Mouse (Mus musculus) G1E (cell line): ENCODE data around the gene Ccdc186. TPM values are rescaled to one million over a fixed set of nuclear protein-coding genes. Genes with fewer than 3 reads are reported as not detected.

Experiments used
- ATAC-seq: 2 replicates; pipeline ENCODE4 v1.8.0; 2016; ENCODE audit warnings: mild to moderate bottlenecking; ENCODE audit not compliant: insufficient number of reproducible peaks, poor library complexity, low FRiP score, severe bottlenecking; ENCODE audit errors: extremely low read depth
- DNase-seq: peaks from one replicate; pipeline ENCODE4 v3.0.0; 2012; ENCODE audit warnings: low spot score
- H3K27me3 ChIP-seq: 2 replicates; pipeline ENCODE4 v1.6.1; 2012; ENCODE audit warnings: mild to moderate bottlenecking, low read length, inconsistent platforms; ENCODE audit not compliant: insufficient read depth
- H3K36me3 ChIP-seq: replicated peaks from 2 replicates; pipeline ENCODE3; 2012; ENCODE audit warnings: mild to moderate bottlenecking, inconsistent platforms
- H3K4me1 ChIP-seq: 2 replicates; pipeline ENCODE4 v1.6.1; 2012; ENCODE audit warnings: low read depth, low read length, inconsistent platforms, mixed read lengths; ENCODE audit not compliant: insufficient read depth
- H3K4me3 ChIP-seq: 2 replicates; pipeline ENCODE4 v1.5.1; 2012; ENCODE audit warnings: low read depth, mild to moderate bottlenecking, inconsistent platforms, low read length, moderate library complexity, mixed read lengths
- H3K9me3 ChIP-seq: replicated peaks from 2 replicates; pipeline ENCODE4 v1.6.1; 2012; ENCODE audit warnings: inconsistent platforms
- CTCF ChIP-seq: IDR thresholded peaks from 2 replicates; pipeline ENCODE4 v1.5.1; 2012; ENCODE audit warnings: low read depth, low read length, inconsistent platforms, mixed read lengths
- GATA1 ChIP-seq: IDR thresholded peaks from 2 replicates; pipeline ENCODE4 v1.6.1; 2012; ENCODE audit warnings: borderline replicate concordance, low read length, inconsistent platforms, mixed read lengths
- GATA2 ChIP-seq: IDR thresholded peaks from 2 replicates; pipeline ENCODE4 v1.6.1; 2012; ENCODE audit warnings: low read depth, low read length, inconsistent platforms, borderline replicate concordance
- POLR2AphosphoS5 ChIP-seq: IDR thresholded peaks from 2 replicates; pipeline ENCODE4 v1.6.1; 2012; ENCODE audit warnings: low read depth, low read length, inconsistent platforms; ENCODE audit not compliant: insufficient replicate concordance
- TAL1 ChIP-seq: conservative IDR thresholded peaks from 2 replicates; pipeline ENCODE4 v1.6.1; 2012; ENCODE audit warnings: low read depth, low read length, inconsistent platforms, mixed read lengths
- polyA plus RNA-seq: library from polyadenylated mRNA; stranded (reverse); fragments of >175 nt; gene quantifications from 2 replicates; pipeline ENCODE4 v1.2.3, GENCODE M21; 2012
- total RNA-seq, 2 experiments: library from RNA; stranded (forward) in 1 of 2; stranded (reverse) in 1 of 2; fragments of 200-1000 nt in 1 of 2; fragments of >200 nt in 1 of 2; fragmentation: Nextera tagmentation in 1 of 2; gene quantifications; 2 replicates each; pipeline ENCODE4 v1.2.3; 2014 to 2017

Gene Ccdc186
- total RNA-seq (2014; fragmentation: Nextera tagmentation) = 86.8 and 118 TPM in 2 replicates
- 275 and 319 TPM in 2 replicates for total RNA-seq (2017)
- 2.7 and 3.0 TPM in 2 replicates for polyA plus RNA-seq

GRCm38 (mm10) chr19:56821798-56822447 is at the start of gene Ccdc186:
Gene Ccdc186, minus strand, starts transcription at chr19:56822190.
- TF ChIP-seq GATA1 (no peak), TAL1 (no peak), CTCF (no peak), GATA2 (no peak), POLR2AphosphoS5 (no peak)
- H3K4me1 ChIP-seq = peaks cover 30% of the 10 kb centered on the region

GRCm38 (mm10) chr19:56867701-56868100 is 45.7 kb upstream of the Ccdc186 start:
- peaks cover 44% of the 10 kb centered on the region for H3K27me3 ChIP-seq

More at GRCm38 (mm10) chr19:56821798-56822447, at the start of gene Ccdc186:
- H3K9me3 ChIP-seq = peaks cover 2% of the 10 kb centered on the region; the same call in 1 of the 2 replicates
- DNase-seq = peak; percentile 89
- ATAC-seq = peak; percentile 97
- peaks cover 19% of the 10 kb centered on the region for H3K36me3 ChIP-seq
- H3K27me3 ChIP-seq = peaks cover 20% of the 10 kb centered on the region
- H3K4me3 ChIP-seq = peak within 1 kb of the TSS; percentile 99

GRCm38 (mm10) chr19:56856455-56856854 is 34.5 kb upstream of the Ccdc186 start:
- H3K4me3 ChIP-seq = no peak overlapping the region
- no peaks in the 10 kb centered on the region for H3K36me3 ChIP-seq
- H3K4me1 ChIP-seq = no peaks in the 10 kb centered on the region; the same call in 1 of the 2 replicates
- H3K9me3 ChIP-seq = no peaks in the 10 kb centered on the region
- TF ChIP-seq TAL1 (no peak), CTCF (no peak), GATA1 (no peak), GATA2 (no peak), POLR2AphosphoS5 (no peak)
- DNase-seq = no peak
- ATAC-seq = no peak
- peaks cover 7% of the 10 kb centered on the region for H3K27me3 ChIP-seq

More at GRCm38 (mm10) chr19:56867701-56868100, 45.7 kb upstream of the Ccdc186 start:
- TF ChIP-seq GATA1 (no peak), CTCF (no peak), GATA2 (no peak), TAL1 (no peak), POLR2AphosphoS5 (no peak)
- ATAC-seq (no peak), DNase-seq (no peak)
- Histone ChIP-seq H3K36me3 (no peaks in the 10 kb centered on the region), H3K4me3 (no peak overlapping the region), H3K4me1 (no peaks in the 10 kb centered on the region), H3K9me3 (no peaks in the 10 kb centered on the region)

DNA sequence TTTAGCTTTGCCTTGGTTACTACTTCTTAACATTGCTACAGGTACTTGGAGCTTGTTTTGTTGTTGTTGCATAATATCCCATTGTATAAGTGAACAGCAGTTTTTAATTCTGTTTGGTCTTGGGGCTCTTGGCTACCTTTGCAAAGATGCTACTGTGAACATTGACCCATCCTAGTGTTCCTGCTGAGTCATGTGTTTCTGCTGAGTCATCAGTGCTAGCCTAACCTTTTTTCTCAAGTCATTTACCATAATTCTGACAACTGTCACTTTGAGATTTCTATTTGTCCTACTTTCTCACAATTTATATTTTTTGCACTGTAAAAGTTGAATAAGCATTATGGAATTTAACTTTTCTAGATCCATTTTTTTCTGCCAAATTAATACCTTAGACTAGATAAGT is 30.6 kb upstream of the Ccdc186 start:
- peaks cover 23% of the 10 kb centered on the region for H3K27me3 ChIP-seq
- ATAC-seq = no peak
- no peaks in the 10 kb centered on the region; the same call in 1 of the 2 replicates for H3K4me1 ChIP-seq
- no peaks in the 10 kb centered on the region for H3K36me3 ChIP-seq
- no peak overlapping the region for H3K4me3 ChIP-seq
- TF ChIP-seq GATA1 (no peak), TAL1 (no peak), CTCF (no peak), GATA2 (no peak), POLR2AphosphoS5 (no peak)
- H3K9me3 ChIP-seq = no peaks in the 10 kb centered on the region
- no peak for DNase-seq

GRCm38 (mm10) chr19:56842974-56843373 is 21.0 kb upstream of the Ccdc186 start:
- DNase-seq (no peak), ATAC-seq (no peak)
- no peaks in the 10 kb centered on the region for H3K9me3 ChIP-seq

DNA sequence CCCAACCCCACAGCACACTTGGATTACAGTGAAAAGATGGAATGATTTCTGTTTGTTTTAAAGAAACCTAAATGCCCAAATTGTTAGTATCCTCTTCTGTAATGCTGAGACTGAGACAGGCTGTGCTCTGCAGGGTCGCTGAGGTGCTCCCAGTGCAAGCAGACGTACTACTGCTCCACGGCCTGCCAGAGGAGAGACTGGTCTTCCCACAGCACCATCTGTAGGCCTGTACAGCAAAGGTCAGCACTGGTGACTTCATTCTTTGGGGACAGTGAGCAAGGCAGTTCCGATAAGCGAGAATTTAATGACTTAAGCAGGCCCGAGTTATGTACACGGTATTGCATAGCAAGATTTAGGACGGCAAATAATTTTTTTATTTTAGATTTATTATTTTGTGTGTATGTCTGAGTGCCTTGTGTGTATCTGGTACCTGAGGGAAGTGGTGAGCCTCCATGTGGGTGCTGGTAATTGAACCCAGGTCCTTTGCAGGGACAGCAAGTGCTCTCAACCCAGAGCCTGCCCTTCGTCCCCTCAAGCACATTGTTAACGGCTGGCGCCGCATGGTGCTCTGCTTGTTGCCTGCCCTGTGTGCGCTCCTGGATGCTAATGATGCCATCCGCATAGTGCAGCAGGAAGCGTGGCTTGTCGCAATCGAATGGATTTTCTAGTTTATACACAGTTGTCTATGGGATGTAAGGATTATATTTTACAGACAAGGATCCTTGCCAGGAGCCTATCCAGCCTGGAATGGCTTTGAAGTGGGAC is 17.1 kb upstream of the Ccdc186 start:
- Histone ChIP-seq H3K27me3 (peaks cover 40% of the 10 kb centered on the region), H3K4me3 (no peak overlapping the region), H3K4me1 (no peaks in the 10 kb centered on the region), H3K36me3 (no peaks in the 10 kb centered on the region), H3K9me3 (no peaks in the 10 kb centered on the region)
- ATAC-seq = no peak
- TF ChIP-seq TAL1 = no peak
- TF ChIP-seq CTCF = no peak
- DNase-seq = no peak

More at GRCm38 (mm10) chr19:56842974-56843373, 21.0 kb upstream of the Ccdc186 start:
- TF ChIP-seq POLR2AphosphoS5 = no peak
- no peak for TF ChIP-seq CTCF
- no peak for TF ChIP-seq GATA1
- no peak for TF ChIP-seq TAL1
- TF ChIP-seq GATA2 = no peak
- Histone ChIP-seq H3K36me3 (no peaks in the 10 kb centered on the region), H3K27me3 (peaks cover 41% of the 10 kb centered on the region), H3K4me1 (no peaks in the 10 kb centered on the region), H3K4me3 (no peak overlapping the region)
